Mouse (Mus musculus) kidney, adult 11 months (tissue): Measurements from ENCODE around the gene Vwa3a.

Source experiments
- DNase-seq: peaks from one replicate; pipeline ENCODE4 v3.0.0; 2022

The Vwa3a gene

GRCm38 (mm10) chr7:120739018-120739417 is at the start of gene Vwa3a:
Gene Vwa3a, plus strand, starts transcription at chr7:120739318.
- no peak for DNase-seq

GRCm38 (mm10) chr7:120690634-120691033 is 48.5 kb upstream of the Vwa3a start:
- DNase-seq: no peak

GRCm38 (mm10) chr7:120693831-120694375 is 45.2 kb upstream of the Vwa3a start:
- DNase-seq: no peak

- no peak for DNase-seq
Observed at GRCm38 (mm10) chr7:120695196-120695595, 43.9 kb upstream of the Vwa3a start.

- no peak for DNase-seq
Observed at GRCm38 (mm10) chr7:120695641-120696040, 43.5 kb upstream of the Vwa3a start.

- no peak for DNase-seq
Observed at GRCm38 (mm10) chr7:120696331-120696730, 42.8 kb upstream of the Vwa3a start.

- DNase-seq: no peak
Observed at GRCm38 (mm10) chr7:120699586-120699985, 39.5 kb upstream of the Vwa3a start.

- DNase-seq: no peak
Observed at GRCm38 (mm10) chr7:120703888-120704287, 35.2 kb upstream of the Vwa3a start.

- no peak for DNase-seq
Observed at GRCm38 (mm10) chr7:120712071-120712470, 27.0 kb upstream of the Vwa3a start.

GRCm38 (mm10) chr7:120713225-120713624 is 25.9 kb upstream of the Vwa3a start:
- DNase-seq: no peak

- DNase-seq: peak; percentile 28
Observed at GRCm38 (mm10) chr7:120713951-120714350, 25.2 kb upstream of the Vwa3a start.

GRCm38 (mm10) chr7:120717261-120717660 is 21.9 kb upstream of the Vwa3a start:
- no peak for DNase-seq

- no peak for DNase-seq
Observed at GRCm38 (mm10) chr7:120721051-120721450, 18.1 kb upstream of the Vwa3a start.

GRCm38 (mm10) chr7:120721456-120721855 is 17.7 kb upstream of the Vwa3a start:
- no peak for DNase-seq

- no peak for DNase-seq
Observed at GRCm38 (mm10) chr7:120722063-120722462, 17.1 kb upstream of the Vwa3a start.

- no peak for DNase-seq
Observed at GRCm38 (mm10) chr7:120722839-120723278, 16.3 kb upstream of the Vwa3a start.

GRCm38 (mm10) chr7:120727581-120727980 is 11.5 kb upstream of the Vwa3a start:
- peak; percentile 17 for DNase-seq

GRCm38 (mm10) chr7:120729635-120730034 is 9.5 kb upstream of the Vwa3a start:
- no peak for DNase-seq

GRCm38 (mm10) chr7:120732906-120733305 is 6.2 kb upstream of the Vwa3a start:
- DNase-seq: no peak

- DNase-seq: peak; percentile 31
Observed at GRCm38 (mm10) chr7:120739558-120740101, 512 bp downstream of the Vwa3a start.

GRCm38 (mm10) chr7:120743366-120744351 is 4.5 kb downstream of the Vwa3a start:
- peak; percentile 26 for DNase-seq

- DNase-seq: peak; percentile 19
Observed at GRCm38 (mm10) chr7:120744606-120745005, 5.5 kb downstream of the Vwa3a start.

- DNase-seq: no peak
Observed at GRCm38 (mm10) chr7:120746029-120746428, 6.9 kb downstream of the Vwa3a start.

GRCm38 (mm10) chr7:120746821-120747220 is 7.7 kb downstream of the Vwa3a start:
- DNase-seq: no peak
